Mouse (Mus musculus) stomach, embryonic 16.5 days (tissue): ENCODE data around the gene Cdc34b. TPM values are rescaled to one million over a fixed set of nuclear protein-coding genes. Genes with fewer than 3 reads are reported as not detected.

ENCODE experiments used
- ATAC-seq: fragments of 200-750 bp; cut with Nextera tagmentation; 2 replicates; pipeline ENCODE4 v1.8.0; 2017; ENCODE audit warnings: moderate number of reproducible peaks, moderate TSS enrichment; ENCODE audit not compliant: insufficient read depth, low FRiP score
- H3K27ac ChIP-seq: fragments of 300-500 bp; sonication (generic); 2 replicates; pipeline ENCODE4 v1.5.1; 2014; ENCODE audit warnings: low read length
- H3K27me3 ChIP-seq: fragments of 300-500 bp; sonication (generic); 2 replicates; pipeline ENCODE4 v1.6.1; 2014; ENCODE audit warnings: low read length, control low read depth, mixed read lengths; ENCODE audit not compliant: control insufficient read depth, insufficient read depth
- H3K36me3 ChIP-seq: fragments of 300-500 bp; sonication (generic); 2 replicates; pipeline ENCODE4 v1.6.1; 2014; ENCODE audit warnings: low read length; ENCODE audit not compliant: control insufficient read depth, insufficient read depth
- H3K4me1 ChIP-seq: fragments of 300-500 bp; sonication (generic); 2 replicates; pipeline ENCODE4 v1.6.1; 2014; ENCODE audit warnings: low read length, control low read depth, mixed read lengths; ENCODE audit not compliant: control insufficient read depth, insufficient read depth
- H3K4me2 ChIP-seq: fragments of 300-500 bp; sonication (generic); 2 replicates; pipeline ENCODE4 v1.6.1; 2014; ENCODE audit warnings: low read depth, low read length, mixed read lengths
- H3K4me3 ChIP-seq: fragments of 300-500 bp; sonication (generic); replicated peaks from 2 replicates; pipeline ENCODE4 v1.5.1; 2014; ENCODE audit warnings: mild to moderate bottlenecking, low read length
- H3K9ac ChIP-seq: fragments of 300-500 bp; sonication (generic); 2 replicates; pipeline ENCODE4 v1.6.1; 2014; ENCODE audit warnings: low read length
- H3K9me3 ChIP-seq: fragments of 300-500 bp; sonication (generic); replicated peaks from 2 replicates; pipeline ENCODE4 v1.6.1; 2016; ENCODE audit warnings: low read length, control low read depth; ENCODE audit not compliant: control insufficient read depth
- WGBS: fragments of 180-500 bp; shearing (Covaris S2); extraction: QIAGEN DNeasy Blood & Tissue Kit; methylation state at CpG from one replicate; pipeline ENCODE4 v1.1.7; 2014; 5-methylcytosine and 5-hydroxymethylcytosine counted together
- polyA plus RNA-seq: library from polyadenylated mRNA; unstranded; fragments of >200 nt; fragmentation: Nextera tagmentation; extraction: Ambion mirVana; gene quantifications from 2 replicates; pipeline ENCODE4 v1.2.1, GENCODE M21; 2015

The Cdc34b gene
- polyA plus RNA-seq, 1 experiment from 2014 or later = 0.18 TPM

DNA sequence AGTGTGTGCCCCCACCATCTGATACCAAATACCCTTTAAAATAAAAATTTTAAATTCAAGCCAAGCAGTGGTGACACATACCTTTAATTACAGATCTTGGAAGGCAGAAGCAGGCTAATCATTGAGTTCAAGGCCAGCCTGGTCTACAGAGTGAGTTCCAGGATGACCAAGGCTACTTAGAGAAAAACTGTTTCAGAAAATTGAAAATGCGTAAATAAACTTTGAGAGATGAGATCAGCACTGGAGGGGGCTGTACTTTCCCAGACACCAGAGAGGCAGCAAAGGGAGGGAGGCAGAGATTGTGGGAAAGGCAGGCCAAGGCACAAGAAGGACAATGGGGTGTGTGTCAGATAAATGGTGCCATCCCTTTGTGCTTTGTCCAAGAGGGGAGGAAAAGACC is 20.7 kb downstream of the Cdc34b start:
- no peak for ATAC-seq

DNA sequence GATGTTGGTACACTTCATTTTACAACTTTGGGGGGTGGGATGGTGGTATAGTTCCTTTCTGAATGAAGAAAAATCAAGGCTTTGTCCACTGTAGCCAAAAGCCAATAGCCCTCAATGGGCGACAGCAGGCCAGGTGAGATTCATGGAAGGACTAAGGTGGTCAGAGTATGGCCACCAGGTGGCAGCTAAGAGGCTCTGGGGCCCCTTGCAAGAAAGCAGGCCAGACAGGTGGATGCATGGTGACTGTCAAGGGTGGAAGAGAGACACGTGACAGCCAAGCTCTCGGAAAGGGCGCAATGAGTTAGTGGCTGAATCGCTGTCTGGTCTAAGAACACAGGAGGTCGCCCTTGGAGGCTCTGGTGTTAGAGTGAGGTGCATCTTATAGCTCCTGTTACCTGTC is 21.2 kb downstream of the Cdc34b start:
- Histone ChIP-seq H3K27ac (no peak overlapping the region), H3K9ac (no peak overlapping the region), H3K4me3 (no peak overlapping the region), H3K36me3 (no peaks in the 10 kb centered on the region), H3K9me3 (no peaks in the 10 kb centered on the region), H3K4me2 (no peak overlapping the region), H3K4me1 (no peaks in the 10 kb centered on the region), H3K27me3 (no peaks in the 10 kb centered on the region)
- ATAC-seq = no peak
- WGBS = 37% methylated on average over 6 of the region's 6 CpGs

More for the DNA sequence above, 20.7 kb downstream of the Cdc34b start:
- H3K4me2 ChIP-seq = no peak overlapping the region
- WGBS = 80% methylated on average over 1 of the region's 1 CpGs
- H3K9me3 ChIP-seq = no peaks in the 10 kb centered on the region
- no peak overlapping the region for H3K9ac ChIP-seq
- no peaks in the 10 kb centered on the region for H3K27me3 ChIP-seq
- H3K36me3 ChIP-seq = no peaks in the 10 kb centered on the region
- H3K27ac ChIP-seq = no peak overlapping the region
- H3K4me1 ChIP-seq = no peaks in the 10 kb centered on the region
- H3K4me3 ChIP-seq = no peak overlapping the region

DNA sequence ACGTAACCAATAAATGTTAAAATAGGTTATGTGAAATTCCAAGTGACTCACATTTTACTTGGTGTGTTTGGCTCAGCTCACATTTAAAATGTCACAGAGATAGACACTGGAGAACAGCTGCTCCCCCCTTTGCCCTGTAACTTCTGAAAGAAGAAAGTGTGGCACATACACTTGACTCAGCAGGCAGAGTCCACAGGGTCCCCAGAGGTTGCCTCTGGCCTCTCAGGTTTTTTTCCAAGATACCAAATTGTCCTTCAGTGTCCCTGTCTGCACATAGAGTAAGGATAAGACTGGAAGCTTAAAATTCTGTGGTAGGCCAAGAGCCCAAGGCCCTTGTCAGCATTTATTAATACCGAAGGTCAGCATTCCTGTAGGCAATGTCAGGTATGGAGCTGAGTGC is 25.7 kb downstream of the Cdc34b start:
- Histone ChIP-seq H3K4me2 (no peak overlapping the region), H3K9ac (no peak overlapping the region), H3K36me3 (no peaks in the 10 kb centered on the region), H3K9me3 (no peaks in the 10 kb centered on the region), H3K27ac (no peak overlapping the region), H3K27me3 (no peaks in the 10 kb centered on the region), H3K4me1 (no peaks in the 10 kb centered on the region), H3K4me3 (no peak overlapping the region)
- whole genome bisulfite sequencing = 93% methylated on average over 2 of the region's 2 CpGs
- ATAC-seq = no peak

DNA sequence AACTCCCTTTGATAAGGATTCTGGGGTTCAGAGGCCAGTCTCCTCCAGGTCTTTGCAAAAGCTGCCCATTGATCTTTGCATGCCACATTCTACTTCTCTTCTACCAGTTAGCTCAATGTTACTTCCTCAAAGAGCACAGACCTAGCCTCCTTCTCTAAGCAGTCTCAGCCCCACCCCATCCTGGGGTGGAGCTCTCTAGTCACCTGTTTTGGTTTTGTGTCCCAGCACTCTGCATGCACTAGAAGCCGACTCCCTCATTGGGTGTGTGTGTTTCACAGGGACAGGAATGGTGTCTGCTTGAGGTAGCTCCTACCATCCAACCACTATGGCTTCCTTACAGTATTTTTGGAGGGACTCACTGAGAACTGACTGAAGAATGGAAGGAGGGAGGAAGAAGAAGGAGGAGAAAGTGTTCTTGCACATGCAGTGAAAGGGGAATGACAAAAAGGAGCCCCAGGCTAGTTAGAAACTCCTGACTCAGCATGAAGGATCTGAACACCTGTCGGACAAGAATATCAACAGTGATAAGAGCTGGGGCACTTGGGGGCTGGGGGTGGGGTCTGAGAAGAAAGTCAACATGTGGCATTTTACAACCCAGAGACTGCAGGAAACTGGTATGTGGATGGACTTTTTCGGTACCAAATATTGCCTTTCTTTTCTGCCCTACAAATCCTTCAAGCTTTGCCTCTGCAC is 30.9 kb downstream of the Cdc34b start:
- Histone ChIP-seq H3K9me3 (no peaks in the 10 kb centered on the region), H3K27ac (peak overlapping the region; percentile 54; the same call in 1 of the 2 replicates), H3K4me1 (no peaks in the 10 kb centered on the region), H3K4me2 (no peak overlapping the region), H3K9ac (no peak overlapping the region), H3K27me3 (no peaks in the 10 kb centered on the region), H3K36me3 (no peaks in the 10 kb centered on the region), H3K4me3 (no peak overlapping the region)
- ATAC-seq = peak; percentile 76
- WGBS = 42% methylated on average over 3 of the region's 3 CpGs

DNA sequence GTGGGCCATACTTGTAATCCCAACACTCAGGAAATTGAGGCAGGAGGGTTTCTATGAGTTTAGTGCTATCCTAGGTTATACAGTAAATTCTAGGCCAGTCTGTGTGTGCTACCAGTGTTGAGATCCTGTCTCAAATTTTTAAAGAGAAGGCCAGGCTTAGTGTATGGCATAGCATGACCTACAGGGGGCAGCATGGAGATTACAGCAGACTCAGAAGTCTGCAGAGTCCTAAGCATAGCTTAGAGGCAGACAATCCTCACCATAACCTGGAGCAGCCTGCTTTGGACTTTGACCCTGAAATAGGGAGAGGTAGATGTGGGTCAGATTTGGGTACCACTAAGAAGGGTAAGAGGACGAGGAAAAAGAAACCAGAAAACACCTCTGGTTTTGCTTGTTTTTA is 32.3 kb downstream of the Cdc34b start:
- Histone ChIP-seq H3K9ac (no peak overlapping the region), H3K27ac (no peak overlapping the region), H3K9me3 (no peaks in the 10 kb centered on the region), H3K27me3 (no peaks in the 10 kb centered on the region), H3K4me3 (no peak overlapping the region), H3K4me2 (no peak overlapping the region), H3K4me1 (no peaks in the 10 kb centered on the region), H3K36me3 (no peaks in the 10 kb centered on the region)
- 68% methylated on average over 1 of the region's 1 CpGs for WGBS
- ATAC-seq = no peak

DNA sequence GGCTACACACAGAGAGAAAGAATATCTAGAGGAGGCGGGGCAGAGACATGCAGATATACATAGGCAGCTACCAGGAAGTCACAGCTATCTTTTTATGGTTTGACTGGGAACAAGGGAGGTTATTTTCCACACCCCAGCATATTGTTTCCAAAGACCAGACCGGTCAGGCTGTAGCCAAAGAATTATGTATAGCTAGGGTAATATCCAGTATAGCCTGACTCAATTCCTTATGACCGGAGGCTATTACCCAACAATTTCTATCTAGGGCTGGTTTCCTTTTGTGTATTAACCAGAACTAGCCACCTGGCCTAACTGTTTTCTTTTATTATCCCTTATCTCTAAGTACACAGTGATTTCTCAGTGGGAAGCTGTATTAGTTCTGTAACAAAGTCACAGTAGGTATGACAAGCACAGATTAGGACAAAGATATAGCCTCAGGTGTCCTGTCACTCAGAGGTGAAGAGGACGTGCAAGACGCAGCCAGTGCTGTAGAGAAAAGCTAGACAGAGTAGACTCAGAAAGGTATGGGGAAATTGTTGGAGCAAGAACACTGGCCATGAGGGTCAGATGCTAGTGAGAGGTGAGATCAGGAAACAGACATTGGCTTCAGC is 33.4 kb downstream of the Cdc34b start:
- H3K4me2 ChIP-seq = no peak overlapping the region
- WGBS = 72% methylated on average over 5 of the region's 5 CpGs
- H3K9me3 ChIP-seq = no peaks in the 10 kb centered on the region
- no peak overlapping the region for H3K9ac ChIP-seq
- peak overlapping the region; percentile 33; the same call in 1 of the 2 replicates for H3K27ac ChIP-seq
- no peaks in the 10 kb centered on the region for H3K27me3 ChIP-seq
- no peak overlapping the region for H3K4me3 ChIP-seq
- H3K4me1 ChIP-seq = no peaks in the 10 kb centered on the region
- no peaks in the 10 kb centered on the region for H3K36me3 ChIP-seq
- ATAC-seq = peak; percentile 49; the same call in 1 of the 2 replicates

DNA sequence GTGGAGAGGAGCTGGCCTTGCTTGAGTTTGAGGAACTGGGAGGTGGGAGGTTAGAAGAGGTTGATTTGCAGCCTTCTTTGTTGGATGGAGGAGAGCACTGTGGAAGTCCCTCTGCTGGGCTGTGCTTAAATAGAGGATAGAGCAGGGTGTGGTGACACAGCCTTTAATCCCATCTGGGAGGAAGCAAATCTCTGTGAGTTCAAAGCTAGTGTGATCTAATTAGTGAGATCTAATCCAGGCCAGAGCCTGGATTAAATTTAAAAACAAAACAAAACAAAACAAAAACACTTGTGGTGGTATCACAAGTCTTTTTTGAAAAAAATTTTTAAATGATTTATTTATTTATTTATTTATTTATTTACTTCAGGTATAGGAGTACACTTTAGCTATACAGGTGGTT is 41.0 kb downstream of the Cdc34b start, which contains the start of gene Tmem92:
Gene Tmem92, minus strand, starts transcription at position 101 of the 400 bp plus-strand sequence.
- H3K4me1 ChIP-seq = no peaks in the 10 kb centered on the region
- no peaks in the 10 kb centered on the region for H3K9me3 ChIP-seq
- H3K9ac ChIP-seq = no peak within 1 kb of the TSS
- H3K27ac ChIP-seq = no peak within 1 kb of the TSS
- no peak within 1 kb of the TSS for H3K4me3 ChIP-seq
- no peak for ATAC-seq
- no peak within 1 kb of the TSS for H3K4me2 ChIP-seq
- H3K27me3 ChIP-seq = no peaks in the 10 kb centered on the region
- H3K36me3 ChIP-seq = no peaks in the 10 kb centered on the region

DNA sequence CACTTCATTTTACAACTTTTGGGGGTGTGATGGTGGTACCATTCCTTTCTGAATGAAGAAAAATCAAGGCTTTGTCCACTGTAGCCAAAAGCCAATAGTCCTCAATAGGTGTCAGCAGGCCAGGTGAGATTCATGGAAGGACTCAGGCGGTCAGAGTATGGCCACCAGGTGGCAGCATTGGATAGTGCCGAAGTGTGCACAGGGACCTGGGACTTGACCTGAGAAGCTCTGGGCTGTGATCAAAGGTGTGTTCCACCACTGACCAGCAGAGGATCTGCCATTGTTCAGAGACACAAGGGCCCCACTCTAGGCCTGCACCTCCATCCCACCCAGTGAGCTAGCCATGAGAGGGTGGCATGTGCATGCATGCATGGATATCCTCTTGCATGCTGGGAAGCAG is 43.7 kb downstream of the Cdc34b start:
- Histone ChIP-seq H3K9me3 (no peaks in the 10 kb centered on the region), H3K4me1 (no peaks in the 10 kb centered on the region), H3K36me3 (no peaks in the 10 kb centered on the region), H3K27me3 (no peaks in the 10 kb centered on the region), H3K9ac (no peak overlapping the region), H3K4me2 (no peak overlapping the region), H3K4me3 (no peak overlapping the region), H3K27ac (no peak overlapping the region)
- peak; percentile 53; the same call in 1 of the 2 replicates for ATAC-seq
- WGBS = 11% methylated on average over 2 of the region's 2 CpGs

DNA sequence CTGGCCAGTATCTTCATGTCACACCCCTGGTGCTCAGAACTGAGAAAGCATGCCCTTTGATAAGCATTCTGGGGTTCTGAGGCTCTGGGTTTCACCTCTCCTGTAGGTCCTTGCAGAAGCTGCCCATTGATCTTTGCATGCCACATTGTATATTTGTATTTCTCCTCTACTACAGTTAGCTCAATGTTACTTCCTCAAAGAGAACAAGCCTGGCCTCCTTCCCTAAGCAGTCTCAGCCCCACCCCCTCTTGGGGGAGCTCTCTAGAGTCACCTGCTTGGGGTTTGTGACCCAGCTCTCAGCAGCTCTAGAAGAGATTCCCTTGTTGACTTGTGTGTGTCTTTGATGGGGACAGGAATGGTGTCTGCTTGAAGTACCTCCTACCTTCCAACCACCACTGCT is 50.1 kb downstream of the Cdc34b start:
- Histone ChIP-seq H3K4me1 (no peaks in the 10 kb centered on the region), H3K9me3 (no peaks in the 10 kb centered on the region), H3K27me3 (no peaks in the 10 kb centered on the region), H3K36me3 (no peaks in the 10 kb centered on the region), H3K4me2 (no peak overlapping the region), H3K27ac (no peak overlapping the region), H3K9ac (no peak overlapping the region), H3K4me3 (no peak overlapping the region)
- peak; percentile 47; the same call in 1 of the 2 replicates for ATAC-seq
